Mouse (Mus musculus): ENCODE data around the gene Prdm16. TPM values are rescaled to one million over a fixed set of nuclear protein-coding genes. Genes with fewer than 3 reads are reported as not detected.

Prdm16 gene
- total RNA-seq, 1 experiment: 3.1 TPM

GRCm38 (mm10) chr4:154439455-154440052, 197.1 kb downstream of the Prdm16 start:
- H3K9ac ChIP-seq (ENCODE audit: insufficient read depth, low read depth, low read length, poor library complexity, severe bottlenecking): no peak overlapping the region
- H3K36me3 ChIP-seq (ENCODE audit: control insufficient read depth, insufficient read depth, low read length, poor library complexity, severe bottlenecking): no peaks in the 10 kb centered on the region
- no peaks in the 10 kb centered on the region for H3K9me3 ChIP-seq (ENCODE audit: control insufficient read depth, insufficient read depth, low read depth, low read length)
- H3K4me3 ChIP-seq (ENCODE audit: insufficient read depth in 1 of 2, low read depth in 1 of 2, low read length in 2 of 2, poor library complexity in 1 of 2, severe bottlenecking in 1 of 2): no peak overlapping the region
- in situ Hi-C loops (cut with MboI; ENCODE audit: low sequenced_read_pairs in 2 of 2, unreplicated experiment in 2 of 2): no loop called here
- no peak overlapping the region for H3K27ac ChIP-seq (ENCODE audit: insufficient read depth, low read depth, low read length, poor library complexity, severe bottlenecking)
- DNase-seq (ENCODE audit: low read depth, low spot score): no peak
- peaks cover 0 to 3% of the 10 kb centered on the region in 2 experiments; a peak in 1 of 4 replicates for H3K4me1 ChIP-seq (ENCODE audit: control insufficient read depth in 2 of 2, insufficient read depth in 2 of 2, low read length in 2 of 2, poor library complexity in 1 of 2)
- TF ChIP-seq MAFK (IDR thresholded peaks at IDR 0.05; ENCODE audit: insufficient read depth, low read depth, low read length) (no peak), HCFC1 (IDR thresholded peaks at IDR 0.05; ENCODE audit: borderline replicate concordance, insufficient read depth, low read length) (no peak), ZC3H11A (IDR thresholded peaks at IDR 0.05; ENCODE audit: borderline replicate concordance, low read depth, low read length) (no peak), CHD2 (IDR thresholded peaks at IDR 0.05; ENCODE audit: low read depth, low read length) (no peak), ZNF384 (IDR thresholded peaks at IDR 0.05; ENCODE audit: low read depth, low read length) (no peak)

- TF ChIP-seq HCFC1 (IDR thresholded peaks at IDR 0.05; ENCODE audit: borderline replicate concordance, insufficient read depth, low read length) (no peak), MAFK (IDR thresholded peaks at IDR 0.05; ENCODE audit: insufficient read depth, low read depth, low read length) (no peak), ZNF384 (IDR thresholded peaks at IDR 0.05; ENCODE audit: low read depth, low read length) (no peak), CHD2 (IDR thresholded peaks at IDR 0.05; ENCODE audit: low read depth, low read length) (no peak), ZC3H11A (IDR thresholded peaks at IDR 0.05; ENCODE audit: borderline replicate concordance, low read depth, low read length) (no peak)
- H3K9me3 ChIP-seq (ENCODE audit: control insufficient read depth, insufficient read depth, low read depth, low read length): no peaks in the 10 kb centered on the region
- in situ Hi-C loops (cut with MboI; ENCODE audit: low sequenced_read_pairs in 2 of 2, unreplicated experiment in 2 of 2): no loop called here
- peaks cover 0 to 3% of the 10 kb centered on the region in 2 experiments; a peak in 1 of 4 replicates for H3K4me1 ChIP-seq (ENCODE audit: control insufficient read depth in 2 of 2, insufficient read depth in 2 of 2, low read length in 2 of 2, poor library complexity in 1 of 2)
- H3K9ac ChIP-seq (ENCODE audit: insufficient read depth, low read depth, low read length, poor library complexity, severe bottlenecking): no peak overlapping the region
- H3K27ac ChIP-seq (ENCODE audit: insufficient read depth, low read depth, low read length, poor library complexity, severe bottlenecking): no peak overlapping the region
- H3K36me3 ChIP-seq (ENCODE audit: control insufficient read depth, insufficient read depth, low read length, poor library complexity, severe bottlenecking): no peaks in the 10 kb centered on the region
- no peak for DNase-seq (ENCODE audit: low read depth, low spot score)
- H3K4me3 ChIP-seq (ENCODE audit: insufficient read depth in 1 of 2, low read depth in 1 of 2, low read length in 2 of 2, poor library complexity in 1 of 2, severe bottlenecking in 1 of 2): no peak overlapping the region; a peak in 1 of 4 replicates
Measured at GRCm38 (mm10) chr4:154438610-154439009, 198.1 kb downstream of the Prdm16 start.

DNA sequence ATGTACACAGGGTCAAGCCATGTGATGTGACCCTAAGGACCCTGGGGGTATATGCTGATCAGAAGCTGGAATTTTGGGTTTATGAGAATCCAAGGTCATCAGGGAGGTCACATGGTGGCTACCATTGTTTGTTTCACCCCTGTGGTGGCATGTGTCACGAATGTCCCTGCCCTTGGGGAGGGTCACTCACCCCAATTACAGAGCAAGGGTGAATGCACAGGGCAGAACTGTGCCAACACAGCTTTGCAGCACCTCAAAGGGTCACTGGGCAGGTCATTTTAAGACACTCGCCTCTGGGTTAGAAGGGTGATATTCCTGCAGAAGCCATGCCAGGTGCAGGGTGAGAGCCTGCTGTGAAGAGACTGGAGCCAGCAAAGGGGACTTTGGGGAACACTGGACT, 206.9 kb downstream of the Prdm16 start:
- Histone ChIP-seq H3K36me3 (ENCODE audit: control insufficient read depth, insufficient read depth, low read length, poor library complexity, severe bottlenecking) (no peaks in the 10 kb centered on the region), H3K27ac (ENCODE audit: insufficient read depth, low read depth, low read length, poor library complexity, severe bottlenecking) (no peak overlapping the region), H3K4me3 (ENCODE audit: insufficient read depth in 1 of 2, low read depth in 1 of 2, low read length in 2 of 2, poor library complexity in 1 of 2, severe bottlenecking in 1 of 2) (no peak overlapping the region), H3K9me3 (ENCODE audit: control insufficient read depth, insufficient read depth, low read depth, low read length) (no peaks in the 10 kb centered on the region), H3K4me1 (ENCODE audit: control insufficient read depth in 2 of 2, insufficient read depth in 2 of 2, low read length in 2 of 2, poor library complexity in 1 of 2) (no peaks in the 10 kb centered on the region; a peak in 1 of 4 replicates), H3K9ac (ENCODE audit: insufficient read depth, low read depth, low read length, poor library complexity, severe bottlenecking) (no peak overlapping the region)
- in situ Hi-C loops (cut with MboI; ENCODE audit: low sequenced_read_pairs in 2 of 2, unreplicated experiment in 2 of 2): no loop called here
- TF ChIP-seq ZNF384 (IDR thresholded peaks at IDR 0.05; ENCODE audit: low read depth, low read length) (no peak), ZC3H11A (IDR thresholded peaks at IDR 0.05; ENCODE audit: borderline replicate concordance, low read depth, low read length) (no peak), CHD2 (IDR thresholded peaks at IDR 0.05; ENCODE audit: low read depth, low read length) (no peak), MAFK (IDR thresholded peaks at IDR 0.05; ENCODE audit: insufficient read depth, low read depth, low read length) (no peak), HCFC1 (IDR thresholded peaks at IDR 0.05; ENCODE audit: borderline replicate concordance, insufficient read depth, low read length) (no peak)
- DNase-seq (ENCODE audit: low read depth, low spot score): no peak

- H3K27ac ChIP-seq (ENCODE audit: insufficient read depth, low read depth, low read length, poor library complexity, severe bottlenecking): no peak overlapping the region
- no peaks in the 10 kb centered on the region for H3K36me3 ChIP-seq (ENCODE audit: control insufficient read depth, insufficient read depth, low read length, poor library complexity, severe bottlenecking)
- H3K9me3 ChIP-seq (ENCODE audit: control insufficient read depth, insufficient read depth, low read depth, low read length): no peaks in the 10 kb centered on the region
- no peak overlapping the region for H3K9ac ChIP-seq (ENCODE audit: insufficient read depth, low read depth, low read length, poor library complexity, severe bottlenecking)
- H3K4me3 ChIP-seq (ENCODE audit: insufficient read depth in 1 of 2, low read depth in 1 of 2, low read length in 2 of 2, poor library complexity in 1 of 2, severe bottlenecking in 1 of 2): no peak overlapping the region
- TF ChIP-seq HCFC1 (IDR thresholded peaks at IDR 0.05; ENCODE audit: borderline replicate concordance, insufficient read depth, low read length) (no peak), ZNF384 (IDR thresholded peaks at IDR 0.05; ENCODE audit: low read depth, low read length) (no peak), ZC3H11A (IDR thresholded peaks at IDR 0.05; ENCODE audit: borderline replicate concordance, low read depth, low read length) (no peak), MAFK (IDR thresholded peaks at IDR 0.05; ENCODE audit: insufficient read depth, low read depth, low read length) (no peak), CHD2 (IDR thresholded peaks at IDR 0.05; ENCODE audit: low read depth, low read length) (no peak)
- no peak for DNase-seq (ENCODE audit: low read depth, low spot score)
- H3K4me1 ChIP-seq (ENCODE audit: control insufficient read depth in 2 of 2, insufficient read depth in 2 of 2, low read length in 2 of 2, poor library complexity in 1 of 2): no peaks in the 10 kb centered on the region; a peak in 1 of 4 replicates
- in situ Hi-C loops (cut with MboI; ENCODE audit: low sequenced_read_pairs in 2 of 2, unreplicated experiment in 2 of 2): no loop called here
Measured at GRCm38 (mm10) chr4:154426901-154427300, 209.8 kb downstream of the Prdm16 start.
